Mouse (Mus musculus): Measurements from ENCODE around the gene Olfr373.

- no peak for TF ChIP-seq MYC (IDR thresholded peaks at IDR 0.05; ENCODE audit: low read depth, low read length)
- TF ChIP-seq USF2 (conservative IDR thresholded peaks at IDR 0.05; ENCODE audit: low read depth, low read length) = no peak
- no peak for TF ChIP-seq MAFK (IDR thresholded peaks at IDR 0.05; ENCODE audit: insufficient replicate concordance, low read length)
- no peak for TF ChIP-seq CTCF (conservative IDR thresholded peaks at IDR 0.05 in 1 of 2, IDR thresholded peaks at IDR 0.05 in 1 of 2; ENCODE audit: low read depth in 2 of 2, low read length in 2 of 2)
- TF ChIP-seq ZNF384 (IDR thresholded peaks at IDR 0.05; ENCODE audit: low read depth, low read length) = no peak
- no peak for TF ChIP-seq ZC3H11A (IDR thresholded peaks at IDR 0.05; ENCODE audit: low read depth, low read length)
- no peak for TF ChIP-seq POLR2A (IDR thresholded peaks at IDR 0.05; ENCODE audit: low read depth, low read length)
- TF ChIP-seq USF1 (IDR thresholded peaks at IDR 0.05; ENCODE audit: low read depth, low read length) = no peak
- no peak for TF ChIP-seq UBTF (IDR thresholded peaks at IDR 0.05; ENCODE audit: low read depth, low read length)
- no peak for TF ChIP-seq RCOR1 (conservative IDR thresholded peaks at IDR 0.05; ENCODE audit: low read depth, low read length)
- TF ChIP-seq HCFC1 (IDR thresholded peaks at IDR 0.05; ENCODE audit: low read depth, low read length) = no peak
- TF ChIP-seq PAX5 (IDR thresholded peaks at IDR 0.05; ENCODE audit: low read length) = no peak
Measured at GRCm38 (mm10) chr8:72144345-72144975, 61.5 kb downstream of the Olfr373 start.
